Mouse (Mus musculus) G1E (cell line): Measurements from ENCODE around the gene Hoxd13. TPM values are rescaled to one million over a fixed set of nuclear protein-coding genes. Genes with fewer than 3 reads are reported as not detected.
A peak's percentile ranks its signal among the peaks of the same experiment; 100 is the strongest.

Source experiments
- ATAC-seq: 2 replicates; pipeline ENCODE4 v1.8.0; 2016; ENCODE audit warnings: mild to moderate bottlenecking; ENCODE audit not compliant: insufficient number of reproducible peaks, poor library complexity, low FRiP score, severe bottlenecking; ENCODE audit errors: extremely low read depth
- DNase-seq: peaks from one replicate; pipeline ENCODE4 v3.0.0; 2012; ENCODE audit warnings: low spot score
- H3K27me3 ChIP-seq: 2 replicates; pipeline ENCODE4 v1.6.1; 2012; ENCODE audit warnings: mild to moderate bottlenecking, low read length, inconsistent platforms; ENCODE audit not compliant: insufficient read depth
- H3K36me3 ChIP-seq: replicated peaks from 2 replicates; pipeline ENCODE3; 2012; ENCODE audit warnings: mild to moderate bottlenecking, inconsistent platforms
- H3K4me1 ChIP-seq: 2 replicates; pipeline ENCODE4 v1.6.1; 2012; ENCODE audit warnings: low read depth, low read length, inconsistent platforms, mixed read lengths; ENCODE audit not compliant: insufficient read depth
- H3K4me3 ChIP-seq: 2 replicates; pipeline ENCODE4 v1.5.1; 2012; ENCODE audit warnings: low read depth, mild to moderate bottlenecking, inconsistent platforms, low read length, moderate library complexity, mixed read lengths
- H3K9me3 ChIP-seq: replicated peaks from 2 replicates; pipeline ENCODE4 v1.6.1; 2012; ENCODE audit warnings: inconsistent platforms
- CTCF ChIP-seq: IDR thresholded peaks from 2 replicates; pipeline ENCODE4 v1.5.1; 2012; ENCODE audit warnings: low read depth, low read length, inconsistent platforms, mixed read lengths
- GATA1 ChIP-seq: IDR thresholded peaks from 2 replicates; pipeline ENCODE4 v1.6.1; 2012; ENCODE audit warnings: borderline replicate concordance, low read length, inconsistent platforms, mixed read lengths
- GATA2 ChIP-seq: IDR thresholded peaks from 2 replicates; pipeline ENCODE4 v1.6.1; 2012; ENCODE audit warnings: low read depth, low read length, inconsistent platforms, borderline replicate concordance
- POLR2AphosphoS5 ChIP-seq: IDR thresholded peaks from 2 replicates; pipeline ENCODE4 v1.6.1; 2012; ENCODE audit warnings: low read depth, low read length, inconsistent platforms; ENCODE audit not compliant: insufficient replicate concordance
- TAL1 ChIP-seq: conservative IDR thresholded peaks from 2 replicates; pipeline ENCODE4 v1.6.1; 2012; ENCODE audit warnings: low read depth, low read length, inconsistent platforms, mixed read lengths
- polyA plus RNA-seq: library from polyadenylated mRNA; stranded (reverse); fragments of >175 nt; gene quantifications from 2 replicates; pipeline ENCODE4 v1.2.3, GENCODE M21; 2012
- total RNA-seq, 2 experiments: library from RNA; stranded (forward) in 1 of 2; stranded (reverse) in 1 of 2; fragments of 200-1000 nt in 1 of 2; fragments of >200 nt in 1 of 2; fragmentation: Nextera tagmentation in 1 of 2; gene quantifications; 2 replicates each; pipeline ENCODE4 v1.2.3; 2014 to 2017

Gene Hoxd13
- total and polyA plus RNA-seq, 3 experiments, result 0.05 TPM; not detected in 2

DNA sequence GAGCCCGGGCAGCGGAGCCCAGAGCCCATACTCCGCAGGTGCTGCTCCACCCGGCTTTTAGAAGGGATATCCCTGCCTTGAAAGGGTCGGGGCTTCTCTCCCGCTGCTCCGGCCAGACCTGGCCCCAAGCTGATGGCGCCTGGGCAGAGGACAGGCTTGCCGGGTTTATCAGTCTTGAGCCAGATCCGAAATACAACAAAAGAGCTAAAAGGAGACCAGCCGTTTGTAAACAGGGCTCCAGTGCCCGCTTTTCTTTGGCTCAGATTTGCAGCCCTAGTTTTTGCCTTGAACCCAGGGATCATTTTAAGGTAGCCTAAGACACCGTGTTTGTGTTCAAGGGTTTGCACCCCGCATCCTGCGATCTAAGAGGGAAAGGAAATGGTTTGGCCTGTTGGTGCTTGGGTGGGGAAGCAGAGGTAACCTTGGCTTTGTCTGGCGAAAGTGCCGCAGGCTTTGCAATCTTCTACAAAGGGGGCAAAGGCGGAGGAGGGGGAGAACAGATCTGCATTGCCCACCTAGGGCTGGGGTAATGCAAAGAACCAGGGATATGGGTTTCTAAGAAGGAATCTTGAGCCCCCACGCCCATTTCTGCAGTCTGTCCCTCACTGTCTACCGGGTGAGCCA is 24.8 kb downstream of the Hoxd13 start:
- Histone ChIP-seq H3K4me1 (no peaks in the 10 kb centered on the region), H3K27me3 (peaks cover 48% of the 10 kb centered on the region), H3K4me3 (no peak overlapping the region), H3K36me3 (no peaks in the 10 kb centered on the region), H3K9me3 (peaks cover 2% of the 10 kb centered on the region)
- TF ChIP-seq POLR2AphosphoS5, result no peak
- TF ChIP-seq GATA2, result no peak
- TF ChIP-seq TAL1, result no peak
- ATAC-seq (no peak), DNase-seq (no peak)

DNA sequence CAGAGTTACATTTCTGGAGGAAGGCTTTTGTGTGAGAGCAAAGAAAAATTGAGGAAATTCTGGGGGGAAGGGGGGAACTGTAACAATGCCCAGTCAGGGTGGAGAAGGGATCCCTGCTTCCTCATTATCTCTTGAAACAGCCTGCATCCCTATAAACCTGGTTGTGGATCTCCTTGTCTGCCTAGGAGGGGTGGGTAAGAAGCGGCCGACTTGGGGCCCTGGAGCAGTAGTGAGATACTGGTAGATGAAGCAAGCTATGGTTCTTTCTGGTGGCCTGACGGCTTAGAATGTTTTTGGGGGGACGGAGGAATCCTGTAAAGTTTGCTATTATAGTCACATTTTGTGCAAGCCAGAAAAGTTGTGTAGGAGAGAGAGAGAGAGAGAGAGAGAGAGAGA is 25.3 kb downstream of the Hoxd13 start:
- H3K36me3 ChIP-seq, result no peaks in the 10 kb centered on the region
- H3K27me3 ChIP-seq, result peaks cover 45% of the 10 kb centered on the region
- no peaks in the 10 kb centered on the region for H3K4me1 ChIP-seq
- DNase-seq (no peak), ATAC-seq (no peak)
- H3K4me3 ChIP-seq, result no peak overlapping the region
- TF ChIP-seq TAL1 (no peak), POLR2AphosphoS5 (no peak)
- H3K9me3 ChIP-seq, result peaks cover 7% of the 10 kb centered on the region

DNA sequence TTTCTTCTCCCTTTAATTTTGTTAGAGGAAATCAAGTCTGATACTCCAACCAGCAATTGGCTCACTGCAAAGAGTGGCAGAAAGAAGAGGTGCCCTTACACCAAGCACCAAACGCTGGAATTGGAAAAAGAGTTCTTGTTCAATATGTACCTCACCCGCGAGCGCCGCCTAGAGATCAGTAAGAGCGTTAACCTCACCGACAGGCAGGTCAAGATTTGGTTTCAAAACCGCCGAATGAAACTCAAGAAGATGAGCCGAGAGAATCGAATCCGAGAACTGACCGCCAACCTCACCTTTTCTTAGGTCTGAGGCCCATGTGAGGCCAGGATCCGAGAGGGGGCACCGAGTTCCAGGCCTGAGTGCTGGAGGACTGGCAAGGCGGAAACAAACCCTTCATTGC is 26.0 kb downstream of the Hoxd13 start:
- no peak for DNase-seq
- Histone ChIP-seq H3K9me3 (peaks cover 9% of the 10 kb centered on the region), H3K4me1 (no peaks in the 10 kb centered on the region), H3K4me3 (no peak overlapping the region), H3K27me3 (peaks cover 41% of the 10 kb centered on the region), H3K36me3 (no peaks in the 10 kb centered on the region)
- ATAC-seq, result no peak
- TF ChIP-seq CTCF (peak; percentile 7; the same call in 1 of the 2 replicates), POLR2AphosphoS5 (no peak), GATA2 (no peak)

DNA sequence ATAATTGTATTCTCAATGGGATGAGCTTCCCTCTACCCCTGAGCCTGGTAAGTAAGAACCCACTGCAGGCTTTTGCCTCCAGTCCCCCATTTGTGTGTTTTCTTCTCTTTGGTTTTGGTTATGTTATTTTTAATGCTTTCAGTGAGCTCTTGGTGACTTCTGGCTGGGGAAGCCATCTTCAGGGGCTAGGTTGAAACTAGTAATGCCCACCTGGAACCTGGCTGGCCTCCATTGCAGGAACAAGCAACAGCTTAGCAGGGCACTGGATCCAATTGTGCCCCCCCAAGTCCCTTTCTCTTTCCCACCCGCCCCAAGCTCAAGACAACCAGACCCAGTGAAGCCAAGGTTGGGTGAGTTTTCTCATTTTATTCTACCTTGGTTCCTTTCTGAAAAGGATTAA is 27.3 kb downstream of the Hoxd13 start:
- DNase-seq, result no peak
- TF ChIP-seq POLR2AphosphoS5 (no peak), GATA1 (no peak), GATA2 (no peak), CTCF (no peak), TAL1 (no peak)
- no peaks in the 10 kb centered on the region for H3K4me1 ChIP-seq
- no peak overlapping the region for H3K4me3 ChIP-seq
- H3K9me3 ChIP-seq, result peaks cover 9% of the 10 kb centered on the region
- no peaks in the 10 kb centered on the region for H3K36me3 ChIP-seq
- ATAC-seq, result no peak
- H3K27me3 ChIP-seq, result peaks cover 36% of the 10 kb centered on the region

DNA sequence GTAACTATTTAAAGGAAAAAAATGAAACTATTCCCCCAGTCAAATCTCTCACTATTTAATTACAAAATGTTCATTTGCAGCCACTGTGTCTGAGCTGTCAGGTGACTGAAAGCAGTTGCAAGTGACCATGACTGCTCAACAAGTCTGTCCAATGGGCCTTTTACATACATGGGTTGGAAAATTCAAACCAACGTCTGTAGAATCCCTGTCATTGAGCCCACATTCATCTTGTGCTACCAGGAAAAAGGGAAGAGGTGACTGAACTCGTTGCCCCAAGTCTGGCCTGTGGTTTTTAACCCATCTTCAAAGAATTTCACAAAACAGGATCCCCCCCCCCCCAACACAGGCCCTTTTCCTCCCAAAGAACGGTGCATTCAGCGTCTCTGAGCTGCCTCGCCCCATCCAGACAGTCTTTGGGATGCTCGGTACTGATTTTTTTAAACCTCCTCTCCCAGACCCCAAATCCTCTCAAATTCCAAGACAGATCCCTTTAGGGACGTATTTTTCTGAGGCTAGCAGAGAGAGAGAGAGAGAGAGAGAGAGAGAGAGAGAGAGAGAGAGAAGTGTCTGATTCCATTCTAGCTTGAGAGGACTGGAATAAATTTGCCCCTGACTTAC is 27.8 kb downstream of the Hoxd13 start:
- H3K9me3 ChIP-seq, result peaks cover 9% of the 10 kb centered on the region
- ATAC-seq (no peak), DNase-seq (no peak)
- H3K4me1 ChIP-seq, result no peaks in the 10 kb centered on the region
- H3K27me3 ChIP-seq, result peaks cover 41% of the 10 kb centered on the region
- H3K4me3 ChIP-seq, result no peak overlapping the region
- no peaks in the 10 kb centered on the region for H3K36me3 ChIP-seq
- no peak for TF ChIP-seq POLR2AphosphoS5
- no peak for TF ChIP-seq CTCF
- no peak for TF ChIP-seq TAL1
- TF ChIP-seq GATA2, result no peak
- no peak for TF ChIP-seq GATA1

DNA sequence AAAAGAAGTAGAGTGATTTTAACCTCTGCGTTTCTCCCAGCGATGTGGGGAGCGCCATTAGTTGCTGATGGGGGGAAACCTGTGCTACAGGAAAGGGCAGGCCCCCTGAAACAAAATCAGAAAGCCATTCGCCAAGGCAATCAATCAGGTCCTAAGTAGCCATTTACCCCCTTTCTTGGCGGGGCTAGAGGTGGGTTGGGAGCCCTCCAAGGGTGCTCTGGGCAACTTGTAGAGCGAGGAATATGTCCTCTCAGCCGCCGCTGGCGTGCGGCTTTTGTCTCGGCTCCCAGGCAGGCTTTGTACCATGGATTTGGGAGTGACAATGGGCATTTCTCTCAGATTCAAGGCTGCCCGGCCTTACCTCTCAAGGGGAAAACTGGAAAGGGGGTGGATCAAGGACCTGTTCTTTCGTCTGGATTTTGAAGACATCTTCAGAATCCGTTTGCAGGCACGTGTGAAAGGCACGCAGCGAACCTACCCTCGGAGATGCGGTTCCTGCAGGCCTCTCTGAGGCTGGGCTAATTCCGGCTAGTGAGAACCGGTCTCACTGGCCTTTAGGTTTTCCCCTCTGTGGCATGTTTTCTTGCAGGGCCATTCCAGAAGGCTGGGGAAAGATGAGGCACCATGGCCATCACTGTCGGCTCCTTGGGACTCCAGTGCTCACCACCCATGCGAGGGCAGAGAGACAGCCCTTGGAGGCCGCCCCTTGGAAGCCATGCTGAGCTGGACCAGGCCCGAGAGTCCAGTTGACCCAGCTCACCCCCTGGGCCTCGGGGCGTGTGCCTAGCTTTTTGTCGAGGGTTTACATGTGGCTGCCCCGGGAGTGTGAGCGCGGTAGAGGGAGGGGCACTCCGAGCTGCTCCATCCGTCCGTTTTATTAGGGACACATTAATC is 28.6 kb downstream of the Hoxd13 start:
- Histone ChIP-seq H3K4me1 (no peaks in the 10 kb centered on the region), H3K9me3 (peaks cover 9% of the 10 kb centered on the region), H3K36me3 (no peaks in the 10 kb centered on the region), H3K27me3 (peaks cover 33% of the 10 kb centered on the region), H3K4me3 (no peak overlapping the region)
- TF ChIP-seq GATA1, result no peak
- TF ChIP-seq CTCF, result no peak
- TF ChIP-seq GATA2, result no peak
- TF ChIP-seq TAL1, result no peak
- no peak for TF ChIP-seq POLR2AphosphoS5
- DNase-seq (no peak), ATAC-seq (no peak)
